In the genomic region with DNA sequence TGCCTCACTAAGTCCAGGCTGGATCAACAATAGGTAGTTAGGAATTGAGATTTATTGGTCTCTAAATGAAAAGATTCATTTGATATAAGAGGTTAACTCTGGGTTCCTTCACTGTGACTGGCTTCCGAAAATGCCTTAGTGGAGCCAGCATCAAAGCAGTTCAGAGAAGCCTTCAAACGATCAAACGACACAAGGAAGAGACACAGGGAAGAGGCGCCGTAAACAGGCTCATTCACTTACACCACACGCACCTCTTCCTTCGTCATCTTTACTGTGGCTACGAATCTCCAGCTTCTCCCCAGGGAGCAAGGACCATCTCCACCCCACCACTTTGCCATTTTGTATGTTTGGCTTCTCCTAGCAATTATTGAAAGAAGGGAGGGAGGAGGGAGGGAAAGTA, we compare ENCODE assay signal across 15 mouse cellular contexts. TPM values are rescaled to one million over a fixed set of nuclear protein-coding genes. Genes with fewer than 3 reads are reported as not detected.
DNase-seq lines count a peak whose midpoint lies in the region; ATAC-seq and TF ChIP-seq lines count a peak whose summit lies in the region.
"Had no signal": no experiment of that assay in that cellular context is flagged by ENCODE, and none has a peak within 500 bp of the region (broad histone marks: within the 10 kb centered on the region; RNA-seq: fewer than 3 reads in every experiment).

No protein-coding gene starts in this region.

- peaks cover 38% of the 10 kb centered on the region for H3K4me1 ChIP-seq in kidney, embryonic 14.5 days (ENCODE audit: control insufficient read depth, insufficient read depth, low read length)
- peaks cover 71% of the 10 kb centered on the region for H3K4me1 ChIP-seq in embryonic facial prominence, embryonic 10.5 days
- H3K4me1 ChIP-seq in hindbrain, embryonic 11.5 days (replicated peaks; ENCODE audit: control insufficient read depth, insufficient read depth, low read length), result peaks cover 17% of the 10 kb centered on the region; the same call in 1 of the 2 replicates
- peaks cover 25% of the 10 kb centered on the region for H3K4me1 ChIP-seq in neural tube, embryonic 11.5 days (ENCODE audit: control insufficient read depth, insufficient read depth, low read length)
- H3K4me1 ChIP-seq in heart, adult 2 months (ENCODE audit: control insufficient read depth, insufficient read depth, low read length), result peaks cover 2% of the 10 kb centered on the region

- peak; percentile 12 for DNase-seq in kidney, postnatal 10 days
- no peak for DNase-seq in embryonic facial prominence, embryonic 10.5 days (ENCODE audit: low spot score)
- DNase-seq in hindbrain, embryonic 11.5 days (ENCODE audit: low spot score), result peak; percentile 45
- peak; percentile 20 for DNase-seq in neural tube, embryonic 11.5 days (ENCODE audit: low spot score)
- no peak for DNase-seq in heart, adult 2 months
- DNase-seq: adrenal gland, adult 8-10 months; left cerebral cortex, postnatal 4 days had no signal

- TF ChIP-seq POLR2A in heart, adult 2 months (IDR thresholded peaks at IDR 0.05; ENCODE audit: insufficient read depth, low read depth, low read length), result no peak

- H3K79me2 ChIP-seq in heart, adult 2 months (replicated peaks; ENCODE audit: control insufficient read depth, insufficient read depth, low read length), result no peaks in the 10 kb centered on the region

- intact Hi-C loops in heart, adult 2 months (cut with DNase I), result loop anchor here (10.0 kb wide), 4 partner anchors 592 to 1522 kb away; no protein-coding TSS in a partner anchor

- no peak overlapping the region for H3K9ac ChIP-seq in kidney, embryonic 14.5 days (ENCODE audit: low read depth, low read length)
- H3K9ac ChIP-seq in hindbrain, embryonic 11.5 days (ENCODE audit: low read depth, low read length), result 0 out of 2 replicates have a peak overlapping the region, but pooled peaks have one; percentile 7
- no peak overlapping the region for H3K9ac ChIP-seq in neural tube, embryonic 11.5 days (ENCODE audit: low read length)
- no peak overlapping the region for H3K9ac ChIP-seq in heart, adult 2 months (ENCODE audit: low read depth, low read length)
- H3K9ac ChIP-seq: liver, embryonic 14.5 days; stomach, embryonic 15.5 days had no signal

- TF ChIP-seq CTCF in heart, adult 2 months (IDR thresholded peaks at IDR 0.05), result no peak

- H3K9me3 ChIP-seq in kidney, embryonic 14.5 days (ENCODE audit: control insufficient read depth, low read length), result no peaks in the 10 kb centered on the region
- no peaks in the 10 kb centered on the region for H3K9me3 ChIP-seq in embryonic facial prominence, embryonic 10.5 days
- H3K9me3 ChIP-seq in hindbrain, embryonic 11.5 days (ENCODE audit: control insufficient read depth, low read length), result no peaks in the 10 kb centered on the region
- H3K9me3 ChIP-seq in neural tube, embryonic 11.5 days (ENCODE audit: control insufficient read depth, low read length), result no peaks in the 10 kb centered on the region
- H3K9me3 ChIP-seq: stomach, embryonic 15.5 days had no signal

- WGBS in kidney, embryonic 14.5 days, result 13% methylated on average over 8 of the region's 8 CpGs
- WGBS in embryonic facial prominence, embryonic 10.5 days, result 20% methylated on average over 8 of the region's 8 CpGs
- 10% methylated on average over 8 of the region's 8 CpGs for WGBS in hindbrain, embryonic 11.5 days
- WGBS in neural tube, embryonic 11.5 days, result 13% methylated on average over 8 of the region's 8 CpGs
- 61% methylated on average over 8 of the region's 8 CpGs for WGBS in heart, adult 2 months

- no peak overlapping the region for H3K4me2 ChIP-seq in kidney, embryonic 14.5 days (replicated peaks; ENCODE audit: low read depth, low read length)
- peak overlapping the region; percentile 20 for H3K4me2 ChIP-seq in hindbrain, embryonic 11.5 days (replicated peaks; ENCODE audit: low read depth, low read length)
- no peak overlapping the region for H3K4me2 ChIP-seq in neural tube, embryonic 11.5 days (ENCODE audit: low read depth)
- H3K4me2 ChIP-seq: stomach, embryonic 15.5 days had no signal

- H3K27ac ChIP-seq in kidney, embryonic 14.5 days (ENCODE audit: low read depth, low read length), result no peak overlapping the region
- H3K27ac ChIP-seq in embryonic facial prominence, embryonic 10.5 days (replicated peaks), result peak overlapping the region; percentile 69
- 0 out of 2 replicates have a peak overlapping the region, but pooled peaks have one; percentile 63 for H3K27ac ChIP-seq in hindbrain, embryonic 11.5 days (ENCODE audit: low read depth, low read length)
- H3K27ac ChIP-seq in neural tube, embryonic 11.5 days (ENCODE audit: low read depth, low read length), result no peak overlapping the region
- no peak overlapping the region for H3K27ac ChIP-seq in heart, adult 2 months
- H3K27ac ChIP-seq: liver, embryonic 14.5 days; stomach, embryonic 15.5 days had no signal

- TF ChIP-seq EP300 in heart, adult 2 months (IDR thresholded peaks at IDR 0.05; ENCODE audit: insufficient read depth, low read depth, low read length), result no peak

- H3K27me3 ChIP-seq in kidney, embryonic 14.5 days (ENCODE audit: control insufficient read depth, insufficient read depth, low read length), result no peaks in the 10 kb centered on the region
- peaks cover 90% of the 10 kb centered on the region for H3K27me3 ChIP-seq in embryonic facial prominence, embryonic 10.5 days (replicated peaks; ENCODE audit: low read depth, poor library complexity, severe bottlenecking)
- H3K27me3 ChIP-seq in hindbrain, embryonic 11.5 days (ENCODE audit: control insufficient read depth, insufficient read depth, low read length), result peaks cover 25% of the 10 kb centered on the region
- peaks cover 19% of the 10 kb centered on the region for H3K27me3 ChIP-seq in neural tube, embryonic 11.5 days (ENCODE audit: control insufficient read depth, insufficient read depth, low read length)
- H3K27me3 ChIP-seq in heart, adult 2 months (ENCODE audit: control insufficient read depth, insufficient read depth, low read length), result peaks cover 2% of the 10 kb centered on the region; the same call in 1 of the 2 replicates
- H3K27me3 ChIP-seq: CH12.LX had no signal

- ATAC-seq in kidney, embryonic 14.5 days (ENCODE audit: low FRiP score, low TSS enrichment), result no peak
- no peak for ATAC-seq in hindbrain, embryonic 11.5 days (ENCODE audit: low FRiP score)
- no peak for ATAC-seq in neural tube, embryonic 11.5 days (ENCODE audit: insufficient read depth, low FRiP score, low TSS enrichment)
- no peak for ATAC-seq in erythroid progenitor cell, adult 5-6 weeks (replicated peaks; ENCODE audit: low FRiP score, poor library complexity, severe bottlenecking)

- peaks cover 17% of the 10 kb centered on the region; the same call in 1 of the 2 replicates for H3K36me3 ChIP-seq in kidney, embryonic 14.5 days (ENCODE audit: control insufficient read depth, insufficient read depth, low read length)
- peaks cover 21% of the 10 kb centered on the region; the same call in 1 of the 2 replicates for H3K36me3 ChIP-seq in embryonic facial prominence, embryonic 10.5 days (replicated peaks)
- no peaks in the 10 kb centered on the region for H3K36me3 ChIP-seq in hindbrain, embryonic 11.5 days (ENCODE audit: control insufficient read depth, insufficient read depth, low read length)
- H3K36me3 ChIP-seq in neural tube, embryonic 11.5 days (ENCODE audit: control insufficient read depth, insufficient read depth, low read length), result no peaks in the 10 kb centered on the region
- H3K36me3 ChIP-seq in heart, adult 2 months (ENCODE audit: control insufficient read depth, insufficient read depth, low read length), result no peaks in the 10 kb centered on the region
- H3K36me3 ChIP-seq: stomach, embryonic 15.5 days had no signal

- no peak overlapping the region for H3K4me3 ChIP-seq in kidney, embryonic 14.5 days (ENCODE audit: low read length)
- H3K4me3 ChIP-seq in embryonic facial prominence, embryonic 10.5 days, result no peak overlapping the region
- H3K4me3 ChIP-seq in hindbrain, embryonic 11.5 days (ENCODE audit: low read depth, low read length), result no peak overlapping the region
- H3K4me3 ChIP-seq in neural tube, embryonic 11.5 days (ENCODE audit: low read depth, low read length), result no peak overlapping the region
- H3K4me3 ChIP-seq in heart, adult 2 months, result no peak overlapping the region
- H3K4me3 ChIP-seq: stomach, embryonic 15.5 days had no signal

RNA-seq across cellular contexts. Expression of a gene that starts 23.8 kb away (rescaled TPM):
- polyA plus RNA-seq in kidney, embryonic 14.5 days (2014; fragmentation: Nextera tagmentation; extraction: Ambion mirVana), result 310 and 320 TPM in 2 replicates
- polyA plus RNA-seq in embryonic facial prominence, embryonic 10.5 days (2016; fragmentation: Nextera tagmentation; extraction: Ambion mirVana), result 89.7 and 99.8 TPM in 2 replicates
- 95.6 and 120 TPM in 2 replicates for polyA plus RNA-seq in hindbrain, embryonic 11.5 days (2014; fragmentation: Nextera tagmentation; extraction: Ambion mirVana)
- polyA plus RNA-seq in neural tube, embryonic 11.5 days (2014; fragmentation: Nextera tagmentation; extraction: Ambion mirVana), result 88.5 and 95.9 TPM in 2 replicates
- not detected in 2 replicates for total RNA-seq in erythroid progenitor cell, adult 5-6 weeks (2015; ENCODE audit: low replicate concordance)
- total RNA-seq in erythroid progenitor cell, adult 5-6 weeks (2017; ENCODE audit: low replicate concordance), result not detected in 2 replicates
- total RNA-seq in heart, adult 2 months (2021), result 10 to 100 TPM; 16.4 to 18.8 TPM
- polyA plus RNA-seq in heart, adult 2 months (2012; rRNA removed), result 22.9 and 39.3 TPM in 2 replicates
- total RNA-seq: CH12.LX; granulocyte monocyte progenitor cell, adult 5-6 weeks; hematopoietic stem cell, adult 5-6 weeks; neutrophil, adult 5-6 weeks had no signal

Comparison
In these comparisons a context has a peak if more than half of its experiments do, and no peak if none do; other contexts are left out.
1. DNase-seq: peak in kidney, postnatal 10 days (single experiment), hindbrain, embryonic 11.5 days (single experiment) and neural tube, embryonic 11.5 days (single experiment); none in embryonic facial prominence, embryonic 10.5 days (single experiment) and heart, adult 2 months (0 of 2).
2. H3K27ac ChIP-seq: peak in embryonic facial prominence, embryonic 10.5 days (single experiment) and hindbrain, embryonic 11.5 days (single experiment); none in kidney, embryonic 14.5 days (single experiment), neural tube, embryonic 11.5 days (single experiment) and heart, adult 2 months (single experiment).